Mouse (Mus musculus) fibroblast of lung, adult 2 months (primary cell): ENCODE measurements around the gene Gjb3.
A peak's percentile ranks its signal among the peaks of the same experiment; 100 is the strongest.

Experiments used
- DNase-seq: peaks from one replicate; pipeline ENCODE4 v3.0.0-alpha.2; 2011; ENCODE audit warnings: low read depth

Gene Gjb3

GRCm38 (mm10) chr4:127334870-127335504 is 4.3 kb upstream of the Gjb3 start:
- no peak for DNase-seq

GRCm38 (mm10) chr4:127331171-127331570 is 527 bp upstream of the Gjb3 start:
- DNase-seq = no peak

GRCm38 (mm10) chr4:127329751-127330150 is 893 bp downstream of the Gjb3 start:
- DNase-seq = no peak

- DNase-seq = no peak
Observed at GRCm38 (mm10) chr4:127329046-127329445, 1.6 kb downstream of the Gjb3 start.

- no peak for DNase-seq
Observed at GRCm38 (mm10) chr4:127328378-127328777, 2.3 kb downstream of the Gjb3 start.

- peak; percentile 70 for DNase-seq
Observed at GRCm38 (mm10) chr4:127327749-127328148, 2.9 kb downstream of the Gjb3 start.

- DNase-seq = peak; percentile 65
Observed at GRCm38 (mm10) chr4:127327258-127327657, 3.4 kb downstream of the Gjb3 start.

GRCm38 (mm10) chr4:127325276-127325675 is 5.4 kb downstream of the Gjb3 start:
- no peak for DNase-seq

GRCm38 (mm10) chr4:127324759-127325158 is 5.9 kb downstream of the Gjb3 start:
- peak; percentile 68 for DNase-seq

- no peak for DNase-seq
Observed at GRCm38 (mm10) chr4:127324296-127324695, 6.3 kb downstream of the Gjb3 start.

GRCm38 (mm10) chr4:127323651-127324050 is 7.0 kb downstream of the Gjb3 start:
- DNase-seq = no peak

GRCm38 (mm10) chr4:127319613-127320012 is 11.0 kb downstream of the Gjb3 start:
- DNase-seq = no peak

- DNase-seq = no peak
Observed at GRCm38 (mm10) chr4:127317143-127317542, 13.5 kb downstream of the Gjb3 start.

GRCm38 (mm10) chr4:127315753-127316152 is 14.9 kb downstream of the Gjb3 start:
- DNase-seq = no peak

GRCm38 (mm10) chr4:127314585-127314984 is 16.1 kb downstream of the Gjb3 start:
- DNase-seq = no peak

GRCm38 (mm10) chr4:127313861-127314260 is 16.8 kb downstream of the Gjb3 start, which contains the start of gene Gja4:
Gene Gja4, minus strand, starts transcription at chr4:127314039.
- no peak for DNase-seq

- no peak for DNase-seq
Observed at GRCm38 (mm10) chr4:127312349-127312748, 18.3 kb downstream of the Gjb3 start.

- no peak for DNase-seq
Observed at GRCm38 (mm10) chr4:127311561-127311960, 19.1 kb downstream of the Gjb3 start.

- DNase-seq = no peak
Observed at GRCm38 (mm10) chr4:127306915-127307314, 23.7 kb downstream of the Gjb3 start.

GRCm38 (mm10) chr4:127303796-127304195 is 26.8 kb downstream of the Gjb3 start:
- DNase-seq = no peak

- no peak for DNase-seq
Observed at GRCm38 (mm10) chr4:127300503-127300902, 30.1 kb downstream of the Gjb3 start.

GRCm38 (mm10) chr4:127292631-127293030 is 38.0 kb downstream of the Gjb3 start:
- DNase-seq = no peak

- no peak for DNase-seq
Observed at GRCm38 (mm10) chr4:127289039-127289548, 41.5 kb downstream of the Gjb3 start.

- DNase-seq = no peak
Observed at GRCm38 (mm10) chr4:127286907-127287306, 43.7 kb downstream of the Gjb3 start.
